Mouse (Mus musculus): ENCODE results near the gene Dlat. TPM values are rescaled to one million over a fixed set of nuclear protein-coding genes. Genes with fewer than 3 reads are reported as not detected.

Gene Dlat
- total and polyA plus RNA-seq, 3 experiments = 45.2 to 67.5 (median 53.4) TPM

DNA sequence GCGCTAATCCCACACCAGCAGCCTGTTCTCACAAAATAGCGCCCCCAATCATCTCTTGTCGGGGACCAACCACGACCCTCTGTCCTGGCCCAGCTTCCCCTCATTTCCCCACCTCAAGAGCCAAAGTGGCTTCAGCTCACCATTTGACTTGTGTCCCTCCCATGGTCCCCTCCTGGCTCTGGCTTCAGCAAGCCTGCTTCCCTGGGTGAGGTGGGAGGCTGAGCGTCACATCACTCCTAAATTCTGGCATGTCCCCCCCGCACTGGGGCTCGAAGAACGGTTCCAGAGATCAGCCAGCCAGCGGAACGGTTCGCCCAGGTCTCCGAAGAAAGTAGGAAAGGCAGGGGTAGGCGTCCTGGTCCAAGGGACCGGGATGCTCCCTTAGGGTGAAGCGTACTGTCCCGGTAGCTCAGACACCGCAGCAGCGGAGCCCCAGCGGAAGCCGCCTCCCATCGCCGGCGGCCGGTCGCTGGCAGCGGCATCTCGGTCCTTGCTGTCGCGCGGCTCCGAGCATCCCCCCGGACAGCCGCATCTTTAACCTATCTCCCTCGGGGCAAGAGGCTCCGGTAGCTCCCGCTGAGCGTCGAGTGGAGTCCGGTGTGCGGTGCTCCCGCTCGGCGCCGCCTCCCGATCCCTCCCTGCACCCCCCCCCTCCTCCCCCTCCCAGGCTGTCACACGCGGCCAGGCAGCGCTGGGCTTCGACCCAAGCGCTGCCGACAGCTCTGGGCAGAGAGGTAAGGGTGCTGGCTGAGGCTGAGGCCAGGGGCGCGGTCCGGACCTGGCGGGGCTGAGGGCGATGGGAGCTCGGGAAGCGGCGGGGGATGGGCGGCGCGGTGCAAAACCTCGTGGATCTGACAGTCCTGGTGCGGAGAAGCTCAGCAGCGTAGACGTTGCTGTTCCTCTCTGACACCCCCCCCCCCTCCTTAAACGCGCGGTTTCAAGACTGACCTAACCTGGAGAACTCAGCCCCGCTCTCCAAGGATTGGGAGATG lies 39.1 kb upstream of the Dlat start:
- no peaks in the 10 kb centered on the region for H3K9me3 ChIP-seq (replicated peaks; ENCODE audit: low read length)
- no peak for DNase-seq (ENCODE audit: extremely low read depth)
- H3K27ac ChIP-seq (ENCODE audit: insufficient read depth, low read depth) = no peak overlapping the region
- no peaks in the 10 kb centered on the region for H3K79me2 ChIP-seq (replicated peaks; ENCODE audit: control insufficient read depth, extremely low read depth, insufficient read depth, poor library complexity, severe bottlenecking)
- H3K27me3 ChIP-seq (replicated peaks) = peaks cover 47% of the 10 kb centered on the region
- H3K4me1 ChIP-seq (ENCODE audit: control insufficient read depth in 1 of 2, insufficient read depth in 2 of 2) = peaks cover 2 to 5% of the 10 kb centered on the region in 2 experiments; a peak in 3 of 4 replicates
- in situ Hi-C loops (cut with MboI; ENCODE audit: low pct_ligation_motif_present, low pct_unique_long_range_greater_than_20kb, low sequenced_read_pairs) (no loop called here), dilution Hi-C loops (cut with MboI; ENCODE audit: extremely low pct_ligation_motif_present, extremely low pct_unique_long_range_greater_than_20kb, low sequenced_read_pairs) (no loop called here)
- TF ChIP-seq MYC (IDR thresholded peaks at IDR 0.05; ENCODE audit: low read depth, low read length) = no peak
- TF ChIP-seq MAX (IDR thresholded peaks at IDR 0.05; ENCODE audit: low read length) = no peak
- no peak for TF ChIP-seq ETS1 (conservative IDR thresholded peaks at IDR 0.05; ENCODE audit: low read depth, low read length)
- TF ChIP-seq JUN (IDR thresholded peaks at IDR 0.05; ENCODE audit: insufficient read depth, low read depth, low read length) = no peak
- no peak for TF ChIP-seq MAZ (IDR thresholded peaks at IDR 0.05; ENCODE audit: low read depth, low read length)
- no peak for TF ChIP-seq ZKSCAN1 (IDR thresholded peaks at IDR 0.05; ENCODE audit: borderline replicate concordance, low read depth, low read length)
- peak; percentile 66; the same call in 1 of the 2 replicates for TF ChIP-seq UBTF (IDR thresholded peaks at IDR 0.05; ENCODE audit: low read depth, low read length)
- TF ChIP-seq HCFC1 (IDR thresholded peaks at IDR 0.05; ENCODE audit: low read depth, low read length) = no peak
- no peak for TF ChIP-seq TBP (conservative IDR thresholded peaks at IDR 0.05; ENCODE audit: low read depth, low read length)
- no peak overlapping the region for H3K9ac ChIP-seq (ENCODE audit: insufficient read depth, low read depth)
- H3K36me3 ChIP-seq (replicated peaks in 1 of 2; ENCODE audit: control insufficient read depth in 1 of 2, insufficient read depth in 1 of 2, low read length in 1 of 2) = no peaks in the 10 kb centered on the region
- peak overlapping the region; percentile 48 for H3K4me2 ChIP-seq (ENCODE audit: insufficient read depth, low read depth, poor library complexity, severe bottlenecking)
- H3K4me3 ChIP-seq (replicated peaks in 1 of 3; ENCODE audit: low read depth in 2 of 3, low read length in 2 of 3, poor library complexity in 1 of 3) = peak overlapping the region in 2 of 3 experiments; percentile 17 to 29

GRCm38 (mm10) chr9:50697706-50698041 lies 38.1 kb upstream of the Dlat start:
- Histone ChIP-seq H3K36me3 (replicated peaks in 1 of 2; ENCODE audit: control insufficient read depth in 1 of 2, insufficient read depth in 1 of 2, low read length in 1 of 2) (no peaks in the 10 kb centered on the region), H3K79me2 (replicated peaks; ENCODE audit: control insufficient read depth, extremely low read depth, insufficient read depth, poor library complexity, severe bottlenecking) (no peaks in the 10 kb centered on the region), H3K9me3 (replicated peaks; ENCODE audit: low read length) (no peaks in the 10 kb centered on the region), H3K27ac (ENCODE audit: insufficient read depth, low read depth) (no peak overlapping the region), H3K9ac (ENCODE audit: insufficient read depth, low read depth) (no peak overlapping the region), H3K4me2 (ENCODE audit: insufficient read depth, low read depth, poor library complexity, severe bottlenecking) (peak overlapping the region; percentile 59; the same call in 1 of the 2 replicates), H3K27me3 (replicated peaks) (peaks cover 43% of the 10 kb centered on the region), H3K4me3 (replicated peaks in 1 of 3; ENCODE audit: low read depth in 2 of 3, low read length in 2 of 3, poor library complexity in 1 of 3) (no peak overlapping the region), H3K4me1 (ENCODE audit: control insufficient read depth in 1 of 2, insufficient read depth in 2 of 2) (peaks cover 3 to 5% of the 10 kb centered on the region in 2 experiments; a peak in 3 of 4 replicates)
- in situ Hi-C loops (cut with MboI; ENCODE audit: low pct_ligation_motif_present, low pct_unique_long_range_greater_than_20kb, low sequenced_read_pairs) (no loop called here), dilution Hi-C loops (cut with MboI; ENCODE audit: extremely low pct_ligation_motif_present, extremely low pct_unique_long_range_greater_than_20kb, low sequenced_read_pairs) (no loop called here)
- DNase-seq (ENCODE audit: extremely low read depth) = peak; percentile 38
- TF ChIP-seq IRF4 (IDR thresholded peaks at IDR 0.05; ENCODE audit: low read depth, low read length) (0 out of 2 replicates have a peak, but pooled peaks have one; percentile 33), ZC3H11A (IDR thresholded peaks at IDR 0.05; ENCODE audit: low read depth, low read length) (no peak), NRF1 (IDR thresholded peaks at IDR 0.05; ENCODE audit: low read depth, low read length) (peak; percentile 79)

Measured in CH12.LX (cell line).